Mouse (Mus musculus): ENCODE results near the gene Nppa.
"Not testable (repeated sequence)": the region's sequence is repeated elsewhere in the genome, so short reads cannot be mapped to it uniquely, and the experiment has no call there.

GRCm38 (mm10) chr4:148050396-148050914 is 49.9 kb downstream of the Nppa start:
- not testable (repeated sequence) for TF ChIP-seq CTCF (IDR thresholded peaks at IDR 0.05); POLR2A (IDR thresholded peaks at IDR 0.05; ENCODE audit: insufficient read depth, low read depth, low read length); EP300 (IDR thresholded peaks at IDR 0.05; ENCODE audit: insufficient read depth, low read depth, low read length)
